Mouse (Mus musculus) layer of hippocampus, postnatal 10 days (tissue): Measurements from ENCODE around the gene Metrnl. TPM values are rescaled to one million over a fixed set of nuclear protein-coding genes. Genes with fewer than 3 reads are reported as not detected.
A peak's percentile ranks its signal among the peaks of the same experiment; 100 is the strongest.

Source experiments
- DNase-seq, 2 experiments: peaks; one replicate each; pipeline ENCODE4 v3.0.0; 2021; ENCODE audit warnings: low spot score in 2 of 2
- total RNA-seq, 2 experiments: library from RNA; stranded (reverse); gene quantifications; 2 replicates each; pipeline ENCODE4 v1.2.3; 2021

Gene Metrnl
- total RNA-seq, 2 experiments from 2014 or later = 13.1 to 14.3 TPM

- no peak for DNase-seq
These were observed 32.8 kb downstream of the Metrnl start for GRCm38 (mm10) chr11:121734184-121734583.

- no peak for DNase-seq
These were observed 33.5 kb downstream of the Metrnl start for GRCm38 (mm10) chr11:121734892-121735291.

DNA sequence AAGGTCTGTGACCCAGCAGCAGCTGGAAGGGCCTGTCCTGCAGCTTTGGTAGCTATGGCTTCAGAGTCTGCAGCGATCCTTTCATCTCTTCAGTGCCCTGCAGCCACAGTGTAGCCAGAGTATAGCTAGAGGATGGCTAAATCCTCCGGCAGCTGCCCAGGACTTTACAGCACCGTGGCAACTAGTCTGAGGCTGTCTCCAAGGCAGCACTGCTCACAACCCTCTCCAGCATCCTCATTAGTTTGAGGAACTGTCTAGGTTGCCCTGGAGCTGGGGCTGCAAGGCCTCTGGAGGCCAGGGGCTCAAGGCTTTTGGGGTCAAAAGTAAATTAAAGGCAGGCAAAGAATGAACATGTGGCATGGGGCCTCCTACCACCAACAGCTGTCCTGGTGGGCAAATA is 37.3 kb downstream of the Metrnl start:
- no peak for DNase-seq

GRCm38 (mm10) chr11:121740906-121741305 is 39.6 kb downstream of the Metrnl start:
- DNase-seq = no peak

DNA sequence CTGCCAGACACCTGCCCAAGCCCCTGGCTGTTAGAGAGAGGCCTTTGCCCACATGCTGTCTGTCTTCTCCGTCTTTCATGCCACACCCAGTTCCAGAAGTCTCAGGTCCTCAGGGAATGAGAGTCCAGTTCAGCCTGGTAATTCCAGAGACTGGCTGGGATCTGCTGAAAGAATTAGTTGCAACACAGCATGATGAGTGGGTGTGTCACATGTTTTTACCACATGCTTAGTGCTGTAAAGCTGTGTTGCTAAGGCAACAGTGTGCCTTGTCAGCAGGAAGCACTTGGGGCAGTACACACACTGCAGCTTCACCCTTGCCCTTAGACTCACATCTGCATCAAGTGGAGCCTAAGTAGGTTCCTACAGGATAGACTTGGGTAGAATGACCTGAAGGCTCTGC is 40.1 kb downstream of the Metrnl start:
- DNase-seq = peak; percentile 13 to 31

- no peak for DNase-seq
These were observed 41.8 kb downstream of the Metrnl start for GRCm38 (mm10) chr11:121743113-121743512.

- no peak for DNase-seq
These were observed 42.7 kb downstream of the Metrnl start for GRCm38 (mm10) chr11:121743915-121744628.

DNA sequence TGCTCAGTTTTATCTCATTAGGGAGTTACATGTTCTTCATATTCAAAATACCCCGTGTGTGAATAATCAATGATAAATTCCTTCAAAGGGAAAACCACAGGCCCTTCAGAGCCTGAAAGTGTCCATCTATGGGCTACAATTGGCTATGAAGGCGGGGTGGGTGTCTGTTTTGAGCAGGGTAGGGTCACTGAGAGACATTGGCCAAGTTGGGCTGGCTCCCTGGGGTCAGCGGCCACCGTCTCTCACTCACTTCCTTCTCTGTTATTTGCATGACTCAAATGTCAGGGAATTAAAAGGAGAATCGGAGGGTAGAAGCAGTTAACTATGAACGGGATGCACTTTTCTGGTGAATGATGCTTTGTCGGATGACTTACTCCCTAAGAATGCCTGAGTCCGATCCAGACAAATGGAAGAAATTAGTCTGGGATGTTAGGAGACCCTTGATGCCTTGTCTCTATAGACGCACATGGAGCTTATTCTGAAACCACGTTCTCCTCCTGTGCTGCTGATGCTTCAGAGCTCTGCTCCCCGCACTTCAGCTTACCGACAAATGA is 45.7 kb downstream of the Metrnl start:
- no peak for DNase-seq

DNA sequence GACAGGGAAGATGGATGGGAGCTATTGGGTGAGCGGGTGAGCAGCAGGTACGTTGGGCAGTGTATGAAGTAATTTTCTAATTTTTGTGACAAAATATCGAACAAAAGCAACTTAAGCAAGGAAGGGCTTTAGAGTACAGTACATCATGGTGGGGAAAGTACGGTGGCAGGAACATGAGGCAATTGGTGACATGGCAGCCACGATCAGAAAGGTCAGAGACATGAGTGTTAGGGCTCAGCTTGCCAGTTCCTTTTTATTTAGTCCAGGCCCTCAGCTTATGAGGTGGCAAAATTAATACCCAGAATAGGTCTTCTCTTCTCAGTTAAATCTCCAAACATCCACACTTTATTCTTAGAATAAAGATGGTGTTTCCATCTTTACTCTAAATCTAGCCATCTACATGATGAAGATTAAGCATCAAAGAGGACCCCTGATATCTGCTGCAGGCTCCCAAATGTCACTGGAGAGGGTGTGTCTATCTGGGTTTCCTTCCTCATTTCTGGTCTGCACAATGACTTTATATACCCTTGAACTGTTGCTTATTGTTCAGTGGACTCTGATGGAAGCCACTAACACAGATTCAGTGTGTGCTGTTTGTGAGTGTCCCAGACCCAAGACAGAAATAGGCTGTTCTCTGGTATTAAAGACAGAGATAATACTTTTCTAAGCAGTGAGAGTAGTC is 46.8 kb downstream of the Metrnl start:
- no peak for DNase-seq

Other genes with a start within 250 kb of the Metrnl start
- gene Tbcd, start 249.6 kb upstream of the Metrnl start, total RNA-seq = 10 to 100 TPM; 60.4 to 65.8 TPM
- not detected for gene Zfp750, start 182.2 kb upstream of the Metrnl start, total RNA-seq
- 1 to 10 TPM; 7.6 to 8.6 TPM for gene B3gntl1, start 28.4 kb upstream of the Metrnl start, total RNA-seq
- not detected for gene Ptchd3, start 128.7 kb downstream of the Metrnl start, total RNA-seq